Mouse (Mus musculus) cerebellum, postnatal 14 days (tissue): ENCODE data around the gene Cbx1.
"Not testable (repeated sequence)": the region's sequence is repeated elsewhere in the genome, so short reads cannot be mapped to it uniquely, and the experiment has no call there.

ENCODE experiments used
- DNase-seq, 2 experiments: peaks; one replicate each; pipeline ENCODE4 v3.0.0; 2021; ENCODE audit warnings: mixed read lengths in 2 of 2

Cbx1 gene

GRCm38 (mm10) chr11:96840290-96840689, 51.4 kb downstream of the Cbx1 start:
- peak in 1 of 2 experiments; percentile 33 for DNase-seq

GRCm38 (mm10) chr11:96843627-96844026, 54.7 kb downstream of the Cbx1 start:
- DNase-seq, result no peak

DNA sequence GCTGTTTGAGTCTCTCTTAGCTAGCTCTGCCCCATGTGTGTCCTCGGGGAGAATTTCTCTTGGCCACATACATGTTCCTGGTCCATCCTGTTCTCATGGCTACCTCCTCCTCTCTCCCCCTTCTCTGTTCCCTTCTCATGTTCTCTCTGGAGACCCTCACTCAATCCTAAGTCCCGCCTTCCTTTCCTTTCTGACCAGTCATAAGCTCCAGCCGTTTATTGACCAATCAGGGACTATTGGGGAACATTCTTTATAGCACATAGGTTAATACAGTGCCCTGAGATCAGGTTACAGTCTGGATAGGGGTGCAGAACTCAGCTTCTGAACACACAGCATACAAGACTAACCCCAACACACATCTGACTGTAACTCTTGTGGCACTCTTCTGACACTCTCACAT, 58.3 kb downstream of the Cbx1 start:
- no peak for DNase-seq

GRCm38 (mm10) chr11:96848694-96849093, 59.8 kb downstream of the Cbx1 start:
- no peak for DNase-seq

DNA sequence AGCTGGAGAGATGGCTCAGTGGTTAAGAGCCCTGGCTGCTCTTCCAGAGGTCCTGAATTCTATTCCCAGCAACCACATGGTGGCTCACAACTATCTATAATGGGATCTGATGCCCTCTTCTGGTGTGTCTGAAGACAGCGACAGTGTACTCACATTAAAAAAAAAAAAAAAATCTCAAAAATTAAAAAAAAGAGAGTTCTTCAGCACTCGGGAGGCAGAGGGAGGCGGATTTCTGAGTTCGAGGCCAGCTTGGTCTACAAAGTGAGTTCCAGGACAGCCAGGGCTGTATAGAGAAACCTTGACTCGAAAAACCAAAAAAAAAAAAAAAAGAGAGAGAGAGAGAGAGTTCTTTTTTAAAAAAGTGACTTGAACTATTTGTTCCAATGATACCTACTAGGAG, 60.2 kb downstream of the Cbx1 start:
- DNase-seq, result not testable (repeated sequence)

DNA sequence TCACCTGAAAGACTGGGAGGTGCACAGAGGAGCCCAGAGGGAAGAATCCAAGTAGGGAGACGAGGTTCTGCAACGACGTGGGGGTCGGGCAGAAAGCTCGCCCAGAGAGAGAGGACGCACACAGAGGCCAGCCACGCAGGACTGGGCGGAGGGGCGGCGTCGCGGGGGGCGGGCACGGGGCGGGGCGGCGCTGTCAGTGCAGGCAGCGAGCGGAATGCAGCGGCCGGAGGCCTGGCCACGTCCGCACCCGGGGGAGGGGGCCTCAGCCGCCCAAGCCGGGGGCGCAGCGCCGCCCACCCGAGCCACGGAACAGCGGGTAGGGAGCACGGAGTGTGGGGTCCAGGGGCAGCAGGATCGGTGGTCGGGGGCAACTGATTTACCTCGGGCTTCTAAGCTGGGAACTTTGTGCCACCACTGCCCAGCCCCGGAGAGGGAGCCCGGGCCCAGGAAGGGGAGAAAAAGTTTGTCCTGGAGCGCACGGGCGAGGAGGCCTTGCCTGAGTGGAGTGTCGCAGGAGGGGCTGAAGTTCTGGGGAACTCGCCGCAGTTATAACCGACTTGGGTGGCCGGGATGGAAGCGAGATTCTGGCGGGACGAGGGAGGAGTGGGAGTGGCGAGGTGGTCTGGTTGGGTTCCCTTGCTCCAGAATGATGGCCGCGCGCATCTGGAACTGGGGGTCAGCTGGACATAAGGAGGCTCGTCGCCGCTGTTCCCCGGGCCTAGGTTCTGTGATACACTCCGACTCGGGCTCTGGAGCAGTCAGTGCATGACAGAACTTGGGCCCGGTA, 60.9 kb downstream of the Cbx1 start, which contains the start of gene Copz2:
Gene Copz2 (plus strand): TSS at position 190 of the 787 bp plus-strand sequence.
- no peak for DNase-seq

GRCm38 (mm10) chr11:96857446-96857845, 68.5 kb downstream of the Cbx1 start:
- no peak for DNase-seq
